Mouse (Mus musculus): ENCODE results near the gene Chmp1a.

Chmp1a gene

GRCm38 (mm10) chr8:123181391-123181790 lies 31.2 kb downstream of the Chmp1a start:
- ATAC-seq (ENCODE audit: insufficient number of reproducible peaks, low FRiP score, low TSS enrichment), result no peak

DNA sequence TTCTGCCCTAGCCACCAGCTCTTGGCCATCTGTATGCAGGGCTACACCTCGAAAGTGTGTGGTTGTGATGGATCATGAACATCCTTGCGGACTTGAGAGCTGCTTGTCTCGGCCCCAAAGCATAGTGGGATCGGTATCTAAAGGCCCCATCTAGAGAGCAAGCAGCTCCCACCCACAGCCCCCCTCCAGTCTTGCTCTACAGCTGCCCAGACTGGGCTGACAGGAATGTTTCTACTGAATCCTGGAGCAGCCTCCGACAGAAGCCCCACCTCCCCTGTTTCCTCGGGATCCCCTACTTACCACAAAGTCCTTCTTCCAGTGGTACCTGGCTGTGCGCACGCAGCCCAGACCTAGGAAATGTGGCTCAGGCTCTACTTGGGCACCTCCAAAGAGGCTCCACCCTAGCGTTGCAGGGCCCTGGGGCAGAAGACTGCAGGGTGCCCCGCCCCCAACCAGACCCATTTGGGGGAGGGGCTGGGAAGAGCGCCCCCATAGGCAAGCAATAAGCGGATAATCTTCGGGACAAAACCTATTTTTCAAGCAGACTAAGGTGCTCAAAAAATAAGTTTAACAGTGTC lies 54.6 kb downstream of the Chmp1a start, which contains the start of gene Sult5a1:
Sult5a1 (minus strand) TSS at position 428 of the 578 bp plus-strand sequence.
- ATAC-seq (ENCODE audit: insufficient number of reproducible peaks, low FRiP score, low TSS enrichment), result no peak

DNA sequence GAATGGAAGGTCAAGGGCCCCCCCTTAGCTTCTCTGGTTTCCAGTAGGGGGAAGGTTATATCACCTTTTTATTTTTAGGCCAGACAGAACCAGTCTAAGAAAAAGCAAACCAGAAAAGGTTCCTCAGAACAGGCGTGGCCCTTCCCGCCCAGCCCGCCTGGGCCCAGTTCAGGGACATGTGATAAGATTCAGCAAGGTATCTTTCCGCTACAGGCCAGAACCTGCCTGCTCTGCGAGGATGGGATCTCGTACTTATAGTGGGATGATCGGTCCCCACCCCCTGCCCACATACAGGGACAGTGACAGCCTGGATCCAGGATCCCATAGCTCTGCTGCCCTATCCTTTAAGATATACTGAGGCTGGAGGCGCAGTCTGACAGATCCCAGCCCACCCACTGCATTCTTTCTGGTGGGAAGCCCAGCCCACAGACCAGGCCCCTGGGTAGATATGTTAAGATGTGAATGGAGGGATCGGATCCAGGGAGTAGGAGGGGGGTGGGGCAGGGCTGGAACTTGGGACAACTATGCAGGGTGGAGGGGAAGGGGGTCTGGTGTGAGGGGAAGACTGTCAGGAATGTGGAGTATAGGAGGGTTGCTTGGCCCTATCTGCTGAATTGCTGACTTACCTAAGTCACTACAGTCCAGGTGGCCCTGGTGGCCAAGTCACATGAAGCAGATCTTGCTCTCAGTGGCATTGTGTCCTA lies 56.3 kb downstream of the Chmp1a start:
- no peak for ATAC-seq (ENCODE audit: insufficient number of reproducible peaks, low FRiP score, low TSS enrichment)

DNA sequence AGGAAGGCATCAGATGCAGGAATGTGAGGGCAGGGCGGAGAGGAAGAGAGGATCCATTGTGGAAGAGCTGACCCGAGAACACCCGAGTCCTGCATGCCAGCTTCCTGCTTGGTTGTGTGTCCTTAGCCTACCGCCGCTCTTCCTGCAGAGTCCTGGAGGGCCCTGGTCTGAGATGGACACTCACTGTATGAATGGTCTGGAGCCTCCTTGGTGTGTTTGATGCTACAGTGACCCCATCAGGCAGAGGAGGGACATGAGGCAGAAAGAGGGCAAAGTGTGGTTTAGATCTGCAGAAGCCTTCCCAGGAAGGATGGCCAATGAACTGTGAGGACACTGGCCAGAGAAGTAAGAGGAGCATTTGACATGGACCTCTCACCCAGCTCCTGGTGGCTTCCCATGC lies 57.4 kb downstream of the Chmp1a start:
- no peak for ATAC-seq (ENCODE audit: insufficient number of reproducible peaks, low FRiP score, low TSS enrichment)

Measured in cerebellum, adult (tissue).